27 mouse cellular contexts compared by ENCODE assay signal in the genomic region with DNA sequence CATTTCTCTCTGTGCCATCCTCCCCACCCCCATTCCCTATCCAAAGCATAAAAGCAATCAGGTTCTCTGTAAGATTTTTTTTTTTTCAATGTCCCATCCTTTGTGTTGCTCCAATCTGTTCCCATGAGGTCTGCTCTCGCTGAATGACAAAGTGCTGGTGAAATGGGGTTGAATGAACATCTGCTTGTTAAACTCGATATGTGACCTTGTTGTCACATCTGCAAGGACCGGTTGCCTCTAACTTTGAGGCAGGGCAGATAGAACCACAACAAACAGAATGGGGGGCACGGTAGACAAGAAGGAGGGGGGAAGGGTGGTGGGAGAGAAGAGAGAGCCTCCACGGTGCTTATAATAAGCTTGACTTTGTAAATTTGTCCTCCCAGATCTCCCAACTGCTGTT.
DNase-seq lines count a peak whose midpoint lies in the region; ATAC-seq lines count a peak whose summit lies in the region.
"Had no signal": no experiment of that assay in that cellular context is flagged by ENCODE, and none has a peak within 500 bp of the region (broad histone marks: within the 10 kb centered on the region; RNA-seq: fewer than 3 reads in every experiment).

No protein-coding gene starts in this region.

- H3K36me3 ChIP-seq in hindbrain, embryonic 10.5 days = peaks cover 74% of the 10 kb centered on the region
- 0 out of 2 replicates have a peak, but pooled peaks cover 3% of the 10 kb centered on the region for H3K36me3 ChIP-seq in hindbrain, embryonic 16.5 days (ENCODE audit: control insufficient read depth, insufficient read depth, low read length)
- H3K36me3 ChIP-seq in forebrain, embryonic 14.5 days (ENCODE audit: control insufficient read depth, insufficient read depth, low read length) = peaks cover 44% of the 10 kb centered on the region
- H3K36me3 ChIP-seq: embryonic facial prominence, embryonic 12.5 days; heart, embryonic 10.5 days; intestine, embryonic 15.5 days; limb, embryonic 10.5 days; liver, embryonic 15.5 days; lung, embryonic 15.5 days had no signal

- H3K4me1 ChIP-seq in hindbrain, embryonic 10.5 days (replicated peaks) = peaks cover 29% of the 10 kb centered on the region
- H3K4me1 ChIP-seq in hindbrain, embryonic 16.5 days (ENCODE audit: control insufficient read depth, insufficient read depth, low read depth, low read length) = peaks cover 3% of the 10 kb centered on the region; the same call in 1 of the 2 replicates
- H3K4me1 ChIP-seq in forebrain, embryonic 14.5 days (ENCODE audit: control insufficient read depth, insufficient read depth, low read length) = peaks cover 17% of the 10 kb centered on the region
- H3K4me1 ChIP-seq: embryonic facial prominence, embryonic 12.5 days; intestine, embryonic 15.5 days; liver, embryonic 15.5 days; lung, embryonic 15.5 days; megakaryocyte, embryonic 14.5 days had no signal

- DNase-seq in hindbrain, embryonic 10.5 days (ENCODE audit: low spot score) = peak; percentile 3
- peak; percentile 21 for DNase-seq in retina, postnatal 1 day
- DNase-seq in retina, embryonic 14.5 days (ENCODE audit: low spot score) = no peak
- peak; percentile 47 for DNase-seq in forebrain, embryonic 14.5 days (ENCODE audit: low spot score)
- DNase-seq in neural tube, embryonic 10.5 days (ENCODE audit: extremely low spot score, low spot score) = peak; percentile 12
- DNase-seq in kidney, postnatal 36 days = no peak
- DNase-seq in ovary, adult 18-20 months (ENCODE audit: low spot score) = no peak
- DNase-seq: adrenal gland, adult 8-10 months; cerebellum, adult 18-20 months; cerebellum, postnatal 25 days; gastrocnemius, adult 2 months; heart, postnatal 10 days; kidney, adult 9 months; kidney, postnatal 25 days; liver; lung, postnatal 36 days; right cerebral cortex, postnatal 14 days had no signal

- no peak overlapping the region for H3K27ac ChIP-seq in hindbrain, embryonic 10.5 days
- no peak overlapping the region for H3K27ac ChIP-seq in hindbrain, embryonic 16.5 days (ENCODE audit: low read depth, low read length)
- H3K27ac ChIP-seq in forebrain, embryonic 14.5 days (ENCODE audit: low read depth, low read length) = no peak overlapping the region
- H3K27ac ChIP-seq: embryonic facial prominence, embryonic 12.5 days; gastrocnemius, adult 2 months; heart, embryonic 10.5 days; intestine, embryonic 15.5 days; limb, embryonic 10.5 days; liver, embryonic 15.5 days; lung, embryonic 15.5 days had no signal

- no peaks in the 10 kb centered on the region for H3K9me3 ChIP-seq in hindbrain, embryonic 10.5 days
- no peaks in the 10 kb centered on the region for H3K9me3 ChIP-seq in hindbrain, embryonic 16.5 days (ENCODE audit: control insufficient read depth, low read length)
- H3K9me3 ChIP-seq in forebrain, embryonic 14.5 days (replicated peaks; ENCODE audit: control insufficient read depth, low read length) = no peaks in the 10 kb centered on the region
- H3K9me3 ChIP-seq: embryonic facial prominence, embryonic 12.5 days; heart, embryonic 10.5 days; intestine, embryonic 15.5 days; limb, embryonic 10.5 days; liver, embryonic 15.5 days; lung, embryonic 15.5 days; midbrain, embryonic 15.5 days had no signal

- no peaks in the 10 kb centered on the region for H3K27me3 ChIP-seq in hindbrain, embryonic 10.5 days (ENCODE audit: insufficient read depth, poor library complexity, severe bottlenecking)
- no peaks in the 10 kb centered on the region for H3K27me3 ChIP-seq in hindbrain, embryonic 16.5 days (replicated peaks; ENCODE audit: control insufficient read depth, insufficient read depth, low read length)
- no peaks in the 10 kb centered on the region for H3K27me3 ChIP-seq in forebrain, embryonic 14.5 days (replicated peaks; ENCODE audit: control insufficient read depth, insufficient read depth, low read length)
- H3K27me3 ChIP-seq: embryonic facial prominence, embryonic 12.5 days; intestine, embryonic 15.5 days; liver, embryonic 15.5 days; lung, embryonic 15.5 days; midbrain, embryonic 15.5 days had no signal

- H3K4me2 ChIP-seq in hindbrain, embryonic 16.5 days (ENCODE audit: low read length) = no peak overlapping the region
- no peak overlapping the region for H3K4me2 ChIP-seq in forebrain, embryonic 14.5 days (ENCODE audit: low read length)
- H3K4me2 ChIP-seq: embryonic facial prominence, embryonic 12.5 days; hindbrain, embryonic 14.5 days; intestine, embryonic 15.5 days; liver, embryonic 15.5 days; lung, embryonic 15.5 days; midbrain, embryonic 15.5 days had no signal

- no peak overlapping the region for H3K9ac ChIP-seq in hindbrain, embryonic 16.5 days (ENCODE audit: low read depth, low read length)
- H3K9ac ChIP-seq in forebrain, embryonic 14.5 days (ENCODE audit: low read length) = no peak overlapping the region
- H3K9ac ChIP-seq: embryonic facial prominence, embryonic 12.5 days; hindbrain, embryonic 14.5 days; intestine, embryonic 15.5 days; liver, embryonic 15.5 days; lung, embryonic 15.5 days; midbrain, embryonic 15.5 days had no signal

- ATAC-seq in hindbrain, embryonic 16.5 days = no peak
- no peak for ATAC-seq in forebrain, embryonic 14.5 days
- ATAC-seq: intestine, embryonic 15.5 days had no signal

- WGBS in hindbrain, embryonic 10.5 days = 41% methylated on average over 5 of the region's 5 CpGs
- 22% methylated on average over 5 of the region's 5 CpGs for WGBS in hindbrain, embryonic 16.5 days
- WGBS in forebrain, embryonic 14.5 days = 41% methylated on average over 5 of the region's 5 CpGs

- no peak overlapping the region for H3K4me3 ChIP-seq in hindbrain, embryonic 10.5 days
- no peak overlapping the region for H3K4me3 ChIP-seq in hindbrain, embryonic 16.5 days (ENCODE audit: low read length)
- no peak overlapping the region for H3K4me3 ChIP-seq in forebrain, embryonic 14.5 days (ENCODE audit: low read depth, low read length)
- H3K4me3 ChIP-seq: embryonic facial prominence, embryonic 12.5 days; gastrocnemius, adult 2 months; heart, embryonic 10.5 days; intestine, embryonic 15.5 days; limb, embryonic 10.5 days; liver, embryonic 15.5 days; lung, embryonic 15.5 days; megakaryocyte, embryonic 14.5 days; midbrain, embryonic 15.5 days had no signal

Comparison
In these comparisons a context has a peak if more than half of its experiments do, and no peak if none do; other contexts are left out.
1. DNase-seq: peak in hindbrain, embryonic 10.5 days (single experiment), retina, postnatal 1 day (single experiment), forebrain, embryonic 14.5 days (single experiment) and neural tube, embryonic 10.5 days (single experiment); none in retina, embryonic 14.5 days (single experiment), kidney, postnatal 36 days (0 of 2) and ovary, adult 18-20 months (single experiment).